Mouse (Mus musculus): ENCODE data around the gene Klk14.

The Klk14 gene

DNA sequence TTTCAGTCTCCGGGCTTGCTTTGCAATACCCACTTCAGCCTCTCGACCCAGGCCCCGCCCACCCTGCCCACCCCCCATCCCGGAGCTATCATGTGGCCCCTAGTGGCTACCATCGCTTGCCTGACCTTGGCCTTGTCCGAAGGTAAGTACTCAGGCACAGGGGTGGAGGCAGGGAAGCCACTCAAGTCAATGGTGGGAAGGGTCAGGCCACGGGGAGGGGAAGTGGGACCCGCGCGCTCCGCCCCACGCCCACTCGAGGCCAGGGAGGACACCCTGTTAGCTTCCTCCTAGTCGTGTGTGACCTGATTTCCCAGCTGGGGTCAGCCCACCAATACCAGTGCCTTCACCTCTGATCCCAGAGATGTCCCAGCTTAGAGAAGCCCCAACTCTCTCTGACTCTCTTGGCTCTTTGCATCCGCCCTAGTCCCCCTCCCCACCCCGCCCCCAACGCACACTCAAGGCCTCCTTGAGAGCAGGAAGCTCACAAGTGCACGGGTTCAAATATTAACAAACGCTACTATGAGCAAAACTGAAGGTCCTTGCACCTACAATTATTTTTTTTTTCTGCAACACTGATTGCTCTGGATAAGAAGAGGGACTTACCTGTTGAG is 23.6 kb downstream of the Klk14 start:
- no peak for DNase-seq (ENCODE audit: low spot score in 2 of 2)

Data from spleen, postnatal 4 days (tissue).